Mouse (Mus musculus): ENCODE measurements around the gene Ikzf1. TPM values are rescaled to one million over a fixed set of nuclear protein-coding genes. Genes with fewer than 3 reads are reported as not detected.

Gene Ikzf1
- polyA plus RNA-seq, 1 experiment from 2014 or later = 35.1 TPM

DNA sequence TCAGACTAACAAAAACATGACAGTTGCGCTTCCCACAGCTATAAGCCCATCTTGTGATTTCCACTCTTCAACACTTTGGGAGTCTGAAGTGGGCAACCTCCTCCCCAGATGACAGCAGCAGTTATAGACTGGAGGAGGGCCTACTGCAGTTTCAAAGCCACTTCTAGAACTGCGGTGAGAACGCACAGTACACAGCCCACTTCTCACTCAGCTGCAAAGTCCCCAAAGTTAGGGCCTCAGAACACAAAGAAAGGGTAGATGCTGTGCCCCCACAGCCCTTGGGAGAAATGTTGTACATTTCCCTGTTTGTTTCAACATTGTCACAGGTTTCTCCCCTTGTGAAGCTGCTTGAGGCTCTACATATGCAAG lies 16.9 kb upstream of the Ikzf1 start:
- Histone ChIP-seq H3K4me3 (ENCODE audit: low read depth, low read length) (no peak overlapping the region), H3K36me3 (ENCODE audit: control insufficient read depth, insufficient read depth) (no peaks in the 10 kb centered on the region), H3K27ac (ENCODE audit: low read length) (peak overlapping the region; percentile 24; the same call in 1 of the 2 replicates), H3K9me3 (replicated peaks; ENCODE audit: control insufficient read depth, low read length) (no peaks in the 10 kb centered on the region), H3K4me1 (ENCODE audit: control insufficient read depth, low read depth, low read length) (no peaks in the 10 kb centered on the region), H3K9ac (ENCODE audit: low read depth, low read length) (no peak overlapping the region), H3K4me2 (ENCODE audit: low read depth, low read length) (no peak overlapping the region), H3K27me3 (ENCODE audit: control insufficient read depth, insufficient read depth, low read depth, low read length) (no peaks in the 10 kb centered on the region)
- WGBS (ENCODE audit: insufficient replicate concordance) = 63% methylated on average over 3 of the region's 3 CpGs
- no peak for ATAC-seq (ENCODE audit: low read depth)

- Histone ChIP-seq H3K27me3 (ENCODE audit: control insufficient read depth, insufficient read depth, low read depth, low read length) (no peaks in the 10 kb centered on the region), H3K4me1 (ENCODE audit: control insufficient read depth, low read depth, low read length) (no peaks in the 10 kb centered on the region), H3K36me3 (ENCODE audit: control insufficient read depth, insufficient read depth) (no peaks in the 10 kb centered on the region), H3K4me2 (ENCODE audit: low read depth, low read length) (no peak overlapping the region), H3K9me3 (replicated peaks; ENCODE audit: control insufficient read depth, low read length) (no peaks in the 10 kb centered on the region), H3K27ac (ENCODE audit: low read length) (no peak overlapping the region), H3K9ac (ENCODE audit: low read depth, low read length) (no peak overlapping the region), H3K4me3 (ENCODE audit: low read depth, low read length) (no peak overlapping the region)
- WGBS (ENCODE audit: insufficient replicate concordance) = 53% methylated on average over 4 of the region's 4 CpGs
- no peak for ATAC-seq (ENCODE audit: low read depth)
These were observed 11.8 kb upstream of the Ikzf1 start for GRCm38 (mm10) chr11:11672974-11673373.

GRCm38 (mm10) chr11:11675063-11675462 lies 9.7 kb upstream of the Ikzf1 start:
- Histone ChIP-seq H3K27me3 (ENCODE audit: control insufficient read depth, insufficient read depth, low read depth, low read length) (no peaks in the 10 kb centered on the region), H3K36me3 (ENCODE audit: control insufficient read depth, insufficient read depth) (no peaks in the 10 kb centered on the region), H3K27ac (ENCODE audit: low read length) (no peak overlapping the region), H3K9me3 (replicated peaks; ENCODE audit: control insufficient read depth, low read length) (no peaks in the 10 kb centered on the region), H3K4me1 (ENCODE audit: control insufficient read depth, low read depth, low read length) (peaks cover 5% of the 10 kb centered on the region), H3K4me2 (ENCODE audit: low read depth, low read length) (no peak overlapping the region), H3K9ac (ENCODE audit: low read depth, low read length) (no peak overlapping the region), H3K4me3 (ENCODE audit: low read depth, low read length) (no peak overlapping the region)
- no peak for ATAC-seq (ENCODE audit: low read depth)

- no peak for ATAC-seq (ENCODE audit: low read depth)
- no peaks in the 10 kb centered on the region for H3K9me3 ChIP-seq (replicated peaks; ENCODE audit: control insufficient read depth, low read length)
- H3K4me2 ChIP-seq (ENCODE audit: low read depth, low read length) = no peak overlapping the region
- WGBS (ENCODE audit: insufficient replicate concordance) = 76% methylated on average over 9 of the region's 9 CpGs
- H3K4me3 ChIP-seq (ENCODE audit: low read depth, low read length) = no peak overlapping the region
- H3K9ac ChIP-seq (ENCODE audit: low read depth, low read length) = no peak overlapping the region
- H3K27ac ChIP-seq (ENCODE audit: low read length) = no peak overlapping the region
- H3K4me1 ChIP-seq (ENCODE audit: control insufficient read depth, low read depth, low read length) = peaks cover 5% of the 10 kb centered on the region
- H3K36me3 ChIP-seq (ENCODE audit: control insufficient read depth, insufficient read depth) = no peaks in the 10 kb centered on the region
- H3K27me3 ChIP-seq (ENCODE audit: control insufficient read depth, insufficient read depth, low read depth, low read length) = no peaks in the 10 kb centered on the region
These were observed 8.6 kb upstream of the Ikzf1 start for GRCm38 (mm10) chr11:11676068-11676741.

DNA sequence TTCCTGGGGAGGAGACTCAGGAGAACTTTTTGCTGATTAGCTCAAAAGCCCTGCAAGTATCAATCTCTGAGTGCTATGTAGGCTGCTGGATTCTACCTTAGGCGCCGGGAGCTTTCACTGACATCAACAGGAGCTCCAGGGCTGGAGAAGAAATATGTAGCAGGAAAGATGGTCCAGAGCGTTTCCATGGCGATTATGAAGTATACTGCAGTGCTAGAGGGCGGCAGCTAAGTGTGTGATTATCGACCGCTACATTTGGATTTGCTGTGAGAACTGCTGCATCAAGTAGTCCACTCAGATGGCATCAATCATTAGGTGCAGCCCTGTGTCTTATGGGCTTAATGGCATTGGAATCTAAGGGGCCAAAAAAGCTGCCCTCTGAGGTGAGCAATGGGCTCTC lies 7.6 kb upstream of the Ikzf1 start:
- no peaks in the 10 kb centered on the region for H3K9me3 ChIP-seq (replicated peaks; ENCODE audit: control insufficient read depth, low read length)
- 75% methylated on average over 7 of the region's 7 CpGs for WGBS (ENCODE audit: insufficient replicate concordance)
- no peak for ATAC-seq (ENCODE audit: low read depth)

DNA sequence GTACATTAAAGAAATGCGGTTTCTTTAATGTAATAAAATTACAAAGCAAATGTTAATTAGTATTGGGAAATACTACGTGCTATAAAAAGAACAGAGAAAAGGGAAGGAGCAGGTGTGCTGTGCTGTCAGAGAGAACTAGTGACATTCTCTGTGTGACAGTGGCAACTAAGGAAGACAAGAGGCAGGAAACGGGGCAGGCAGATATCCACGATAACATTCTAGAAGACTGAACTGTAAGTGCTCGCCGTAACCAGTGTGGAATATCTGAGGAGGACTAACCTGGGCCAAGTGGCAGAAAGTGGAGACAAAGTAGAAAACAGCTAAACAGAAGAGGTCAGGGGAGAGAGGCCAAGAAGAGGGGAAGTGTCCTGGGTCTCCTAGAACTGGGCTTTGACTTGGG lies 5.8 kb upstream of the Ikzf1 start:
- Histone ChIP-seq H3K9ac (ENCODE audit: low read depth, low read length) (peak overlapping the region; percentile 13; the same call in 1 of the 2 replicates), H3K9me3 (replicated peaks; ENCODE audit: control insufficient read depth, low read length) (no peaks in the 10 kb centered on the region), H3K36me3 (ENCODE audit: control insufficient read depth, insufficient read depth) (no peaks in the 10 kb centered on the region), H3K4me1 (ENCODE audit: control insufficient read depth, low read depth, low read length) (peaks cover 9% of the 10 kb centered on the region), H3K4me2 (ENCODE audit: low read depth, low read length) (peak overlapping the region; percentile 14; the same call in 1 of the 2 replicates), H3K27me3 (ENCODE audit: control insufficient read depth, insufficient read depth, low read depth, low read length) (peaks cover 4% of the 10 kb centered on the region; the same call in 1 of the 2 replicates), H3K4me3 (ENCODE audit: low read depth, low read length) (no peak overlapping the region), H3K27ac (ENCODE audit: low read length) (no peak overlapping the region)
- WGBS (ENCODE audit: insufficient replicate concordance) = 19% methylated on average over 6 of the region's 6 CpGs
- ATAC-seq (ENCODE audit: low read depth) = peak; percentile 24; the same call in 1 of the 2 replicates

More for the DNA sequence above, 7.6 kb upstream of the Ikzf1 start:
- H3K9ac ChIP-seq (ENCODE audit: low read depth, low read length) = no peak overlapping the region
- H3K27me3 ChIP-seq (ENCODE audit: control insufficient read depth, insufficient read depth, low read depth, low read length) = no peaks in the 10 kb centered on the region
- no peak overlapping the region for H3K4me3 ChIP-seq (ENCODE audit: low read depth, low read length)
- no peaks in the 10 kb centered on the region for H3K36me3 ChIP-seq (ENCODE audit: control insufficient read depth, insufficient read depth)
- H3K4me1 ChIP-seq (ENCODE audit: control insufficient read depth, low read depth, low read length) = peaks cover 5% of the 10 kb centered on the region
- H3K27ac ChIP-seq (ENCODE audit: low read length) = no peak overlapping the region
- no peak overlapping the region for H3K4me2 ChIP-seq (ENCODE audit: low read depth, low read length)

DNA sequence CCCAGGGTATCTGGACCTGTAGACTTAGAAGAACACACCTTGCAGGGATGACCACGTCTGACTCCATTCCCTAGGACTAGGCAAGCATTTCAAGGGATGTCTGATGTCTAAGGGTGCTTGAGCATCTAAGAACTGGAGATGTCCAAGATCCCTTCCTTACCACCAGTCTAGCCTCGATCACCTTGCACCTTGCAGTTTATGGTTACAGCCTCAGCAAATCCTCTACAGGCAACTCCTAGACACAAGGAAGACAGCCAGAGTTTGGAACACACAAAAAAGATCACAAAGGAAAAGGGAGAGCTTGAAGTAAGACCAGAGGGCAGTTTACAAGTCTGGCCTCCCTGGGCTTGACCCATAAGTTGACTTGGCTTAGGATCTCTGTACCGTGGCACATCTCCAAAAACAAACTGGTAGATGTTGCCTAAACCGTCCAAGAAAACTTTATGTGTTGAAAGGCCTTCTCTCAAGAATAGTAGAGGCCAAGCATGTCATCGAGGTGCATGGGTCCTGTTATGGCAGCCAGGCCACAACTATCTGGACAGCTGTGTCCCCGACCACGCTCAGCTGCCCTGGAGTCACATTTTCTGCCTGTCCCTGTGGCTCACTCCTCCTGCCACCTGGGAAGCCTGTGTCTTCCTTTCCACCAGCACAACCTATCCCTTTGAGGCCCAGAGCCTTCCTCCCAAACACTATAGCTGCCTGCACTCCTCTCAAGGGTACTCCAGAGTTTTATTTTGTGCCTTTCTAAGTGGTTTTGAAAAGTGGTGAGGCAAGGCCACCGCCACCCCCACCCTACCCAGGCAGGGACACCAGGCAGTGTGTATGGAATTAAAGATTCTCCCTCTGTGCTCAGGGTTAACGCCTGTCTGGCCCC lies 510 bp upstream of the Ikzf1 start:
- Histone ChIP-seq H3K27me3 (ENCODE audit: control insufficient read depth, insufficient read depth, low read depth, low read length) (peaks cover 11% of the 10 kb centered on the region), H3K36me3 (ENCODE audit: control insufficient read depth, insufficient read depth) (no peaks in the 10 kb centered on the region), H3K9ac (ENCODE audit: low read depth, low read length) (no peak overlapping the region; the same call in 1 of the 2 replicates), H3K4me2 (ENCODE audit: low read depth, low read length) (peak overlapping the region; percentile 95), H3K27ac (ENCODE audit: low read length) (peak overlapping the region; percentile 60), H3K9me3 (replicated peaks; ENCODE audit: control insufficient read depth, low read length) (no peaks in the 10 kb centered on the region), H3K4me3 (ENCODE audit: low read depth, low read length) (peak overlapping the region; percentile 83), H3K4me1 (ENCODE audit: control insufficient read depth, low read depth, low read length) (peaks cover 24% of the 10 kb centered on the region)
- 50% methylated on average over 9 of the region's 9 CpGs for WGBS (ENCODE audit: insufficient replicate concordance)
- no peak for ATAC-seq (ENCODE audit: low read depth)

- Histone ChIP-seq H3K9me3 (replicated peaks; ENCODE audit: control insufficient read depth, low read length) (no peaks in the 10 kb centered on the region), H3K9ac (ENCODE audit: low read depth, low read length) (peak overlapping the region; percentile 96), H3K4me2 (ENCODE audit: low read depth, low read length) (peak overlapping the region; percentile 95), H3K4me1 (ENCODE audit: control insufficient read depth, low read depth, low read length) (peaks cover 35% of the 10 kb centered on the region), H3K4me3 (ENCODE audit: low read depth, low read length) (peak overlapping the region; percentile 83), H3K27ac (ENCODE audit: low read length) (peak overlapping the region; percentile 87), H3K27me3 (ENCODE audit: control insufficient read depth, insufficient read depth, low read depth, low read length) (peaks cover 11% of the 10 kb centered on the region), H3K36me3 (ENCODE audit: control insufficient read depth, insufficient read depth) (no peaks in the 10 kb centered on the region)
- peak; percentile 68 for ATAC-seq (ENCODE audit: low read depth)
- under 1% methylated on average over 65 of the region's 66 CpGs for WGBS (ENCODE audit: insufficient replicate concordance)
These were observed 1.1 kb downstream of the Ikzf1 start for GRCm38 (mm10) chr11:11685853-11686395.

All from liver, embryonic 16.5 days (tissue).